Mouse (Mus musculus) neural tube, embryonic 14.5 days (tissue): ENCODE measurements around the gene Hmgb1. TPM values are rescaled to one million over a fixed set of nuclear protein-coding genes. Genes with fewer than 3 reads are reported as not detected.

Source experiments
- ATAC-seq: fragments of 200-750 bp; cut with Nextera tagmentation; 2 replicates; pipeline ENCODE4 v1.8.0; 2017; ENCODE audit warnings: low read depth, mild to moderate bottlenecking, moderate TSS enrichment, moderate library complexity
- H3K27ac ChIP-seq: fragments of 300-500 bp; sonication (generic); 2 replicates; pipeline ENCODE4 v1.5.1; 2014; ENCODE audit warnings: low read depth, mild to moderate bottlenecking, control low read depth, low read length, moderate library complexity, mixed read lengths
- H3K27me3 ChIP-seq: fragments of 300-500 bp; sonication (generic); 2 replicates; pipeline ENCODE4 v1.6.1; 2014; ENCODE audit warnings: low read length; ENCODE audit not compliant: control insufficient read depth, insufficient read depth
- H3K36me3 ChIP-seq: fragments of 300-500 bp; sonication (generic); 2 replicates; pipeline ENCODE4 v1.6.1; 2014; ENCODE audit warnings: low read length, mixed read lengths; ENCODE audit not compliant: control insufficient read depth, insufficient read depth
- H3K4me1 ChIP-seq: fragments of 300-500 bp; sonication (generic); 2 replicates; pipeline ENCODE4 v1.6.1; 2014; ENCODE audit warnings: low read length; ENCODE audit not compliant: control insufficient read depth, insufficient read depth
- H3K4me2 ChIP-seq: fragments of 300-500 bp; sonication (generic); 2 replicates; pipeline ENCODE4 v1.6.1; 2014; ENCODE audit warnings: mild to moderate bottlenecking, low read depth, low read length, control low read depth
- H3K4me3 ChIP-seq: fragments of 300-500 bp; sonication (generic); 2 replicates; pipeline ENCODE4 v1.5.1; 2014; ENCODE audit warnings: low read depth, low read length, control low read depth, mixed read lengths
- H3K9ac ChIP-seq: fragments of 300-500 bp; sonication (generic); replicated peaks from 2 replicates; pipeline ENCODE4 v1.6.1; 2014; ENCODE audit warnings: low read depth, mild to moderate bottlenecking, control low read depth, low read length, mixed read lengths
- H3K9me3 ChIP-seq: fragments of 300-500 bp; sonication (generic); 2 replicates; pipeline ENCODE4 v1.6.1; 2016; ENCODE audit warnings: low read length; ENCODE audit not compliant: control insufficient read depth
- WGBS: fragments of 180-500 bp; shearing (Covaris S2); extraction: QIAGEN DNeasy Blood & Tissue Kit; methylation state at CpG from one replicate; pipeline ENCODE4 v1.1.7; 2014; 5-methylcytosine and 5-hydroxymethylcytosine counted together
- polyA plus RNA-seq: library from polyadenylated mRNA; unstranded; fragments of >200 nt; fragmentation: Nextera tagmentation; extraction: Ambion mirVana; gene quantifications from 2 replicates; pipeline ENCODE4 v1.2.1, GENCODE M21; 2014

The Hmgb1 gene
- polyA plus RNA-seq, 1 experiment from 2014 or later: 766 TPM

- peak overlapping the region; percentile 96 for H3K4me2 ChIP-seq
- H3K9ac ChIP-seq: peak overlapping the region; percentile 58
- no peaks in the 10 kb centered on the region for H3K4me1 ChIP-seq
- WGBS: 4% methylated on average over 37 of the region's 37 CpGs
- H3K9me3 ChIP-seq: no peaks in the 10 kb centered on the region
- H3K36me3 ChIP-seq: no peaks in the 10 kb centered on the region
- peak; percentile 60; the same call in 1 of the 2 replicates for ATAC-seq
- H3K27me3 ChIP-seq: no peaks in the 10 kb centered on the region
- no peak overlapping the region for H3K27ac ChIP-seq
- peak overlapping the region; percentile 41 for H3K4me3 ChIP-seq
Measured at GRCm38 (mm10) chr5:149015335-149016201, 168.7 kb downstream of the Hmgb1 start.

- H3K9ac ChIP-seq: no peak overlapping the region; the same call in 1 of the 2 replicates
- 0 out of 2 replicates have a peak, but pooled peaks have one; percentile 4 for ATAC-seq
- 11% methylated on average over 17 of the region's 17 CpGs for WGBS
- H3K27ac ChIP-seq: no peak overlapping the region
- H3K9me3 ChIP-seq: no peaks in the 10 kb centered on the region
- no peaks in the 10 kb centered on the region for H3K4me1 ChIP-seq
- H3K4me3 ChIP-seq: peak overlapping the region; percentile 41; the same call in 1 of the 2 replicates
- H3K27me3 ChIP-seq: no peaks in the 10 kb centered on the region
- peak overlapping the region; percentile 96; the same call in 1 of the 2 replicates for H3K4me2 ChIP-seq
- no peaks in the 10 kb centered on the region for H3K36me3 ChIP-seq
Measured at GRCm38 (mm10) chr5:149014600-149015268, 169.6 kb downstream of the Hmgb1 start.

- Histone ChIP-seq H3K4me2 (no peak overlapping the region), H3K27ac (no peak overlapping the region), H3K9me3 (no peaks in the 10 kb centered on the region), H3K9ac (no peak overlapping the region), H3K36me3 (no peaks in the 10 kb centered on the region), H3K4me3 (no peak overlapping the region), H3K27me3 (no peaks in the 10 kb centered on the region), H3K4me1 (no peaks in the 10 kb centered on the region)
- WGBS: 69% methylated on average over 7 of the region's 7 CpGs
- ATAC-seq: no peak
Measured at GRCm38 (mm10) chr5:149013817-149014508, 170.3 kb downstream of the Hmgb1 start.

- no peak overlapping the region for H3K4me3 ChIP-seq
- H3K27me3 ChIP-seq: no peaks in the 10 kb centered on the region
- no peak overlapping the region for H3K27ac ChIP-seq
- H3K9me3 ChIP-seq: no peaks in the 10 kb centered on the region
- no peak overlapping the region for H3K4me2 ChIP-seq
- no peak overlapping the region for H3K9ac ChIP-seq
- ATAC-seq: no peak
- 94% methylated on average over 3 of the region's 3 CpGs for WGBS
- H3K4me1 ChIP-seq: peaks cover 7% of the 10 kb centered on the region; the same call in 1 of the 2 replicates
- H3K36me3 ChIP-seq: no peaks in the 10 kb centered on the region
Measured at GRCm38 (mm10) chr5:149009111-149009510, 175.2 kb downstream of the Hmgb1 start.

- Histone ChIP-seq H3K27ac (no peak overlapping the region), H3K36me3 (no peaks in the 10 kb centered on the region), H3K4me1 (peaks cover 9% of the 10 kb centered on the region; the same call in 1 of the 2 replicates), H3K4me3 (no peak overlapping the region), H3K9ac (0 out of 2 replicates have a peak overlapping the region, but pooled peaks have one; percentile 28), H3K4me2 (peak overlapping the region; percentile 16; the same call in 1 of the 2 replicates), H3K9me3 (no peaks in the 10 kb centered on the region), H3K27me3 (no peaks in the 10 kb centered on the region)
- 65% methylated on average over 5 of the region's 5 CpGs for WGBS
- ATAC-seq: peak; percentile 33; the same call in 1 of the 2 replicates
Measured at GRCm38 (mm10) chr5:149007295-149007646, 177.0 kb downstream of the Hmgb1 start.

- Histone ChIP-seq H3K9me3 (no peaks in the 10 kb centered on the region), H3K36me3 (no peaks in the 10 kb centered on the region), H3K4me1 (peaks cover 9% of the 10 kb centered on the region; the same call in 1 of the 2 replicates), H3K27ac (peak overlapping the region; percentile 71), H3K4me3 (peak overlapping the region; percentile 17; the same call in 1 of the 2 replicates), H3K9ac (peak overlapping the region; percentile 42; the same call in 1 of the 2 replicates), H3K27me3 (no peaks in the 10 kb centered on the region), H3K4me2 (peak overlapping the region; percentile 60)
- WGBS: 6% methylated on average over 26 of the region's 26 CpGs
- ATAC-seq: peak; percentile 90
Measured at GRCm38 (mm10) chr5:149006362-149007294, 177.7 kb downstream of the Hmgb1 start.

GRCm38 (mm10) chr5:149005701-149006361 lies 178.5 kb downstream of the Hmgb1 start:
- Histone ChIP-seq H3K27ac (peak overlapping the region; percentile 71; the same call in 1 of the 2 replicates), H3K9me3 (no peaks in the 10 kb centered on the region), H3K4me2 (peak overlapping the region; percentile 60), H3K36me3 (no peaks in the 10 kb centered on the region), H3K27me3 (no peaks in the 10 kb centered on the region), H3K4me3 (peak overlapping the region; percentile 17; the same call in 1 of the 2 replicates), H3K9ac (peak overlapping the region; percentile 42; the same call in 1 of the 2 replicates), H3K4me1 (peaks cover 9% of the 10 kb centered on the region; the same call in 1 of the 2 replicates)
- no peak for ATAC-seq
- 57% methylated on average over 9 of the region's 9 CpGs for WGBS
